Mouse (Mus musculus): ENCODE data around the gene Patl1.
"Not testable (repeated sequence)": the region's sequence is repeated elsewhere in the genome, so short reads cannot be mapped to it uniquely, and the experiment has no call there.

Patl1 gene

DNA sequence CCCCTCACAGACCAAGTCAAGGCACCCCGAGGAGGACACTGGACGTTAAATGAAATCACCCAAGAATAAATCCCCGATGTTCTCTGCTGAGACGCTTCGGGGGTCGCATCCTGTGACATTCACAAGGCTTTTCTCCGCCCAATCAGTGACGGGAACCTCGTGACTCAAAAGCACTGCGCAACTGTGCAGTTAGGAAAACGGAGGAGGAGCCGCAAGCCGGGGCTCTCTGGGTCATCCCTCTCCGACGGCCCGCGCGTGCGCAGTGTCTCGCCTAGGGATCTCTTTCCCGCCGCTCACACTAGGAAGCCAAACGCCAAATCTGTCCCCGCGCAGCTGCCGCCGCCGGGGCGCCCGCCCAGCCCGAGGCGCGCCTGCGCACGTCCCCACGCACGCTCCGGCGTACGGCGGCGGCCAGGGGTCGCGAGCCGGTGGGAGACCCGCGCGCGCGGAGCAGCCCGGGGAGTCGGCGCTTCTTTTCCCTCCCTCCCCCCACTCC is at the start of gene Patl1:
TSS of gene Patl1 (plus strand) at position 363 of the 496 bp plus-strand sequence.
- DNase-seq: peak; percentile 99

DNA sequence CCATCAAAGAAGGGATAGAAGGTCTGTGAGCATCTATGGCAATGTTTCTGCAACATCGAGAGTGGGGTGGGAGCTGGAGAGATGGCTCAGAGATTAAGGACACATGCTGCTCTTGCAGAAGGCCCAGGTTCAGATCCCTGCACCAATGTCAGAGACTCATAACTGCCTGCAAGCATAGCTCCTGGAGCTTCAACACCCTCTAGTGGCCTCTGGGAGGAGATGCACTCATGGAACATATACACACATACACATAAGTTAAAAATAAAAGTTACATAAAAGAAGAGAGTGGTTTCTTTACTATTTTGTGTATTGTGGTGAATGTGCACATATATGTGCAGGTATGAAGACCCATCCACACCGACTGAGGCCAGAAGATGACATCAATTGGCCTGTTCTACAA is 44.4 kb upstream of the Patl1 start:
- no peak for DNase-seq

DNA sequence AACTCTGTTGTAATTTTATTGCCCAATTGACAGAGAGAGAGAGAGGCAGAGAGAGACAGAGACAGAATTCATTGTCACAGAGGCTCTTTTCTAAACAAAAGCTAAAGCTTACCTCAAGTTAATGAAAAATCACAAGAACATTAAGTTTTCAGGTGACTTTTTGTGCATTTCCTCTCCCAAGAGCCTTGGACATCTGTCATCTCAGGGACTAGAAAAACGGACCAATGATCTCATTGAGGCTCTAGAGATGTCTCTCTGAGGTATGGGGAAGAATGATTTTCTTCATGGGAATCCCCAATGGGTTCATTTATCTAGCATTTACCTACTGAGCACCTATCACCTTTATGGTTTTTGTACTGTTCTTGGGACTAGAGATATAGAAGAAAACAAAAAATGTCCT is 37.2 kb upstream of the Patl1 start, which contains the start of gene Olfr1419:
TSS of gene Olfr1419 (minus strand) at position 101 of the 400 bp plus-strand sequence.
- no peak for DNase-seq

DNA sequence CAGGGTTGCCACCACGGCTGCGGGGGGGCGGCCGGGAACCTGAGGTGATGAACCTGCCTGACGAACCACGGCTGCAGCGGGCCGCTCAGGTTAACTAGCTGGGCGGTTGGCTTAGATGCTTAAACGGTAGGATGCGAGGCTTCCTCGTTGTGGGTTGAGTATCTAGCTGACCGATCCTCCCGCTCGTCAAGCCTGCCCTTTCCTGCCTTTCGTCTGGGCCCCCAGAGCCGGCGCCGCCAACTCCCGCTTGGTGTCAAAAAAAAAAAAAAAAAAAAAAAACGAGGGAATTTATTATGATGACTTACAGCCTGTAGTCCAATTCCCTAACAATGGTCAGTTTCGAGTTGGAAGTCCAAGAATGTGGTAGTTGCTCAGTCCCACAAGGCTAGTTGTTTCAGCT is 33.8 kb upstream of the Patl1 start:
- not testable (repeated sequence) for DNase-seq

DNA sequence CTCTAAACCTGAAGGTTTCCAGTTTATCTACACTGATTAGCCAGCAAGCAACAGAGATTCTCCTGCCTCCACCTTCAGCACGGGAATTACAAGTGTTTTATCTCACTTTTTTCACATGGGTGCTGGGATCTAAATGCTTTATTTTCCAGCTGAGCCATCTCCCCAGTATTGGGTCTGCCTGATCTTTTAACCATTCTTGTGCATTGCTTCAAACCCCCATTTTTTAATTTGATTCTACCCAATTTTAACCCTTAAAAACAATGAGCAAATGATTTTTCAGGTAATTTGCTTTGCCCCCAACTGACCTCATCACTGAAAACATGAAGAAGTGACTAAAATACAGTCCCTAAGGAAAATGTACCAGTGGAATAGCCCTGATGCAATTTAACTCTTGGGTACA is 25.9 kb upstream of the Patl1 start, which contains the start of gene Olfr1420:
TSS of gene Olfr1420 (plus strand) at position 301 of the 400 bp plus-strand sequence.
- DNase-seq: no peak

DNA sequence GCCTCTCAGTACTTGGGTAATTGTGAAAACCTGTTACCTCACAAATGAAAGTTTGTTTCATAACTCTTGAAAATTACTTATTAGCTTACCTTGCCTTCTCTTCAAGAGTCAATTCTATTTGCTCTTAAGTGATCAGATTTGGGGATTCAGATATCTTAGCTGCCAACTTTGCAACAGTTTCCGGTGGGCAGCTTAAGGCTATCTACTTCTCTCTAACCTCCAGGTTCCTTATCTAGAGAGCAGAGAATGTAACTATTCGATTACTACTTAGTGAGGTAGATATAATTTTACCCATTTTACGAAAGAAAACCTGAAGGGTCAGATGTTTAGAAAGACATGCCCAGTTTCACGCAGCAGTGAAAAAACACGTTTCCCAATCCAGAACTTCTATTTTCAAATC is 1.2 kb upstream of the Patl1 start:
- DNase-seq: no peak

DNA sequence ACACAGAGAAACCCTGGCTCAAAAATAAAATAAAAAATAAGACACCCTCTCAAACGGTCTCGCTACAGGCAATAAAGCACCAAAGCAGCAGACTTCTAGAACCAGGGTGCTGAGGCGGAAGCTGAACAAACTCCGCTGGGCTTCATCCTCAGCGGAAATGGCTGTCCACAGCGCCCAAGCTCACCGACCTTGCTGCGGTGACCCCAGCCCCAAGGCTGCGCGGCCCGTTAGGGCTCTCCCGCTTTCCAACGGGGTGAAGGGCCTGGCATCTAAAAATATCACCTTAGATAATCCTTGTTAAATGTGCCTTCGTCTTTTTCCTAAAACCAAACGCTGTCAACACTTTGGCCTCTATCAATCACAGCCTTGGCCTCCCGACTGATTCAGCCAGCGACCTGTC is 596 bp upstream of the Patl1 start:
- DNase-seq: peak in 1 of 2 experiments; percentile 56

DNA sequence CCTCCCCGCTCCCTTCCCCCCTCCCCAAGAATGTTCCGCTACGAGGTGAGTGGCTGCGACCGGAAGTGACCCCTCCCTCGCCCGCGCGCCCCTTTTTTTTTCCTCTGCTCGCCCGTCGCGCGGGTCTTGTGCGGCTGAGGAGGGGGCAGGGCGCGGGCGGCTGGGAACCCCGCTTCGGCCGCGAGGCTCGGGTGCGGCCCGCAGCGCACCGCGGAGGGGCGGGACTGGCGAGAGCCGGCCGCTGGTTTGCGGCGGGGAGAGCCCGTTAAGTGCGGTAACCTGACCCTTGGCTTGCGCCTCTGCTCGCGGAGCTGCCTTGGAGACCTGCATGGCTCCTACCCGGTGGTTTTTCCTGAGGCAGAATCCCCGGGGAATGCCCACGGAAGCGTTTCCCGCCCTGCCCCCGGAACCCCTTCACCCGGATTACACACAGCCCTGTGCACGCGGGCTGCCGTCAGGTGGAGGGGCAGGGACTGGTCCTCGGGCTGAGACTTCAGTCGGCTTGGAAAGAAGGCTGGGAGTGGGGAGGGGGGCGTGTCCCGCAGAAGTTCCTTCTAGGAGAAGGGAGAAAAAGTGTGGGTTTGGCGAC is 428 bp downstream of the Patl1 start:
- no peak for DNase-seq

DNA sequence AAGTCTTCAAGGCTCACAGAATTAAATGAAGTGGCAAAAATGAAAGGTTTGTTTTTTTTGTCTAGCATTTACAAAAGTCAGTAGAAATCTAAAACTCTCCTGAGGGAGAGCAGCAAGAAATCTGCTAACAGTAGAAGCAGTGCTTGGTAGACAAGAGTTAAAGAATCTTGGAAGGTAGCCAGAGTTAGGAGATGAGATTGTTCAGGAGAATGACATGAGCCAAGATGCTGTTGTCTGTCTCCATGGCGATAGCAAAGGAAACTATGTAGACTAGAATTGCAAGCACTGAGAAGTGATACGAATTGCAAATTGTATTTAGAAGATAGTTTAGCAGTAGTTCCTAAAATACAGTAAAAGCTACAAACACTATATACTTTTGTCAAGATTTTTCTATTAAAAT is 3.6 kb downstream of the Patl1 start:
- peak in 1 of 2 experiments; percentile 18 for DNase-seq

DNA sequence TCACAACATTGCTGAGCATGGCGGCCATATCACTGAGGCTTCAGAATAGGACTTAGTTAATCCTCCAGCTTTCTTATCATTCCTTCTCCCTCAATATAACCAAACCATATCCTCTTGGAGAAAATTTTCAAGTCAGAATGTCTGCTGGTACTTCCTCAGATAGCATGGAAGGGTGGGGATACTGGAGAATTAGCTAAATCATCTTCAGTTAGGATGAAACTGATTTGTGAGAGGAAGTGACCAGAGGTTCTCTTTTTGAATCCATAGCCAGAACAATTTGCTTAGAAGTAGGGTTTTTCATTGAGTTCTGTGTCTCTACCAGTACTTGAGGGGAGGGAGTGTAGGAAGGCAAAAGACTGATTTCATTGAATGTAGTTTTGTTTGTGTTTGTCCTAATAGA is 9.9 kb downstream of the Patl1 start:
- DNase-seq: no peak

DNA sequence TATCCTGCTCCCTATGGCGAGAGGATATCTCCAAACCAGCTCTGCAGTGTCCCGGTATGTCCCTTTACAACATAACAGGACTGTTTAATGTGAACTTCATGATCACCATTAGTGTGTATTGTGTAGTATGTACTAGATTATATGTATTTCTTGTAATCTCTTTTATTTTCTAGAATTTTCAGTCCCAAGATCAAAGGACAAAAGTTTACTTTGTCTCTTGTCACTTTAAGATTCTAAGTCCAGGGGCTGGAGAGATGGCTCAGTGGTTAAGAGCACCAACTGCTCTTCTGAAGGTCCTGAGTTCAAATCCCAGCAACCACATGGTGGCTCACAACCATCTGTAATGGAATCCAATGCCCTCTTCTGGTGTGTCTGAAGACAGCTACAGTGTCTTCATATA is 10.3 kb downstream of the Patl1 start:
- DNase-seq: not testable (repeated sequence)

DNA sequence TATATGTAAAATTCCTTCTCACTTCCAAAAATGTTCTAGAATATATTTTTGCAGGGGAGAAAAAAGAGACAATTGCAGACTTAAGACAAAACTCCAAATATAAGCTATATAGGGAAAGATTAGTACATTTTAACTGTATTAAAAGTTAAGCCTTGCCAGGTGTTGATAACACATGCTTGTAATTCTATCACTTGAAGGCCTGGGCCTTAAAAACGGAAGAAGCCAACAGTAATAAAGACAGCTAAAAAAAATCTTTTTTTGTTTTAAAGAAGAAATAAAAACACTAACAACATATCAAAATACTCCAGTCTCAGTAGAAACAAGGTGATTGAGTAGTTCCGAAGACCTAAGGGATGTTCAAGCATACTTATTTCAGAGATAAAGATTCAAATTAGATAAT is 14.2 kb downstream of the Patl1 start:
- DNase-seq: no peak

DNA sequence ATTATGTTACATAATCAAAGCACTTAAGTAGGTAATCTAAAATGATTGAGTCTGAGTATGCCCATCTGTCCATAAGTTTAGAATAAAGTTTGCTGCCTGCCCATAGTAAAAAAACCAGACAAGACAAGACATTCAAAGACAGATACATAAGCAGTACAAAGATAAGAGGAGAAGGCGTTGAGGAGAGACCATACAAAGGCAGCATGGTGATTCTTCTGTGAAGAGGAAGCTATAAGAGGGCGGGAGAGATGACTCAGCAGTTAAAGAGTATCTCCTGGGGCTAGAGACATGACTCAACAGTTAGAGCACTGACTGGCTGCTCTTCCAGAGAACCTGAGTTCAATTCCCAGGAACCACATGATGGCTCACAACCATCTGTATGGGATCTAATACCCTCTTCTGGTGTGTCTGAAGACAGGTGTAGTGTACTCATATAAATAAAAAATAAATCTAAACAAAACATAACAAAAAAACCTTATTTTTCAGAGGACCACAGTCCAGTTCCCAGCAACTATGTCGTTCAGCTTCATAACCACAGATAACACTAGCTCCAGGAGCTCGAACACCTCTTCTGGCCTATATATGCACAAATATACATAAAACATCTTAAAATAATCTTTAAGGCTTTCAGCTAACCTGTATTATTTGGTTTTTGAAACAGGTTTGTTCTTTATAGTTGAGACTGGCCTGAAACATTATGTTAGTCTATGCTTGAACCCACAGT is 16.0 kb downstream of the Patl1 start:
- no peak for DNase-seq

DNA sequence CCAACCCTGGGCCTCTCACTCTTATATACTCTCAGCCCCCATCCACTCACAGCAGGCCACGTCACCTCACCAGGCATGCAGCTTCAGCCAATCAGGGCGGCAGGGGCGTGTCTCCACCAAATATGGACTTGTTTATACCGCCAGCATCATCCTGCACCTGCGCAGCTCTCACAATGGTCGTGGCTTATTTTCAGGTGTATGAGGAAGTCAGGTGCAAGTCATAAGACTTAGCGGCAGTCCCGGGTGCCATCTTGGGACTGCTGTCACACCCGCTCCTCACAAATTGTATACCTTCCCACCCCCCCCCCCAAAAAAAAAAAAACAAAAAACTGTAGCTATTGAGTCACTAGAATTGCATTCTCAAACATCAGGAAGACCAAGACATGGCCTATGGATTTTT is 34.3 kb downstream of the Patl1 start:
- not testable (repeated sequence) for DNase-seq

DNA sequence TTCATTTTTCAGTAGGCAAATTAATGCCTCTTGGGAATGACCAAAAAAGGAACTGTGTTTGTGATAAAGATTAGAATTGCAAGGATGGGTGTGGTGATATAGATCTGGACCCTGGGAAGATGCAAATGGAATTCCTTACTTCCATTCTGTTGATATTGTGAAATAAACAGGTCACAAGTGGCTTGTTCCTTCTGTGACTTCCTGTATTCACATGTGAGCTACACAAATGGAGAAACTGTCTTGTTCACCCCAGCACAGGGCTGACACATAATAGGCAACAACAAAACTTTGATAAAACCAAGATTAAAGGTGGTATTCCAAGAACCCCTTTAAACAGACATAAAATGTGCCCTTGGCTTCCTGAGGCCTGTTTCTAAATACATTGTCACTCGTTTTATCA is 37.7 kb downstream of the Patl1 start:
- DNase-seq: no peak

DNA sequence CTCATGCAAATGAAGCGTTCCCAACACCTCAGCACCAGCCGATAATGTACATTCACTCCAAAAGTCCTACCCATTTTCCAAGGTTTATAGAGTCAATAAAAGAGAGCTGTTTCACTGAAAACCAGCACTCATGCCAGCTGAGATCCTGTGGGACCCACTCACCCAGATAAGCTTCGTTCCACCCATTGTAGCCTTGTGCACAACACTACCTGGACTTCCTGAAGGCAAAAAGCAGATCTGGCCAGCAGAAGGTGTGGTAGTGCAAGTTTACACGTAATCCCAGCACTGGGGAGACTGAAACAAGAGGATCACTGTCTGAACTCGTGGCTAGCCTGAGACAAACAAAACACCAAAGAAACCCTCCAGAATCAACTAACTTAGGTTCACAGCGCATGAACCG is 38.5 kb downstream of the Patl1 start:
- no peak for DNase-seq

DNA sequence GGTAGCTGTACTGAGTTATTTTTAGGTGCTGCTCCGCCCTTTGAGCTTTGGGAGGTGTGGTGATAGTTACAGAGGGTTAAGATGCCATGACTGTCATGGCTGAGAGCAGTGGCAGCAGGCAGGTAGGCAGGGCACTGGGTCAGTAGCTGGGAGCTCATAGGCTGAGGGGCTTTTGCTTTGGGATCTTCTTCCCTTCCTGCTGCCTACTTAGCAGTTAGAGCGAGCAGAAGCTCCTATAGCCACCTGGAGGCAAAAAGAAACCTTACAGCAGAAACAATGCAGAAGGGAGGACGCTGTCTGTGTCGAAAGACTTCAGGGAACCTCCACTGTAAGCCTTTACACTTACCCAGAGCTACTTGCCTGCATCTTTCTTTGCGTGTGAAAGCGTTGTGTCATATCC is 42.0 kb downstream of the Patl1 start:
- no peak for DNase-seq

DNA sequence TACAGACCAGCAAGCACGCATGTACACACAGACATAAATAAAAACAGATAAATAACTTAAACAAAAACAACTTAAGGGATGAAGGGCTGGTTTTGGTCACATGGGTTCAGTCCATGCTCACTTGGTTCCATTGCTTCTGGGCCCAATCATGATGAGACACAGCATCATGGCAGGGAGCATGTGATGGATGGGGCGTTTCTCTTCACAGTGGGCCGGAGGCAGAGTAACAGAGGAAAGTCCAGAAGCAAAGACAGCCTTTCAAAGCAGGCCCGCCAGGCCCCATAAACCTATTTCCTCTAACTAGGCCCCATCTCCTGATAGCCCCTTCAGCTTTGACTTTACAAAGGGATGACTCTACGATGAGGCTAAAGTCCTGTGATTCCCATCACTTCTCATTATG is 44.4 kb downstream of the Patl1 start:
- DNase-seq: no peak

DNA sequence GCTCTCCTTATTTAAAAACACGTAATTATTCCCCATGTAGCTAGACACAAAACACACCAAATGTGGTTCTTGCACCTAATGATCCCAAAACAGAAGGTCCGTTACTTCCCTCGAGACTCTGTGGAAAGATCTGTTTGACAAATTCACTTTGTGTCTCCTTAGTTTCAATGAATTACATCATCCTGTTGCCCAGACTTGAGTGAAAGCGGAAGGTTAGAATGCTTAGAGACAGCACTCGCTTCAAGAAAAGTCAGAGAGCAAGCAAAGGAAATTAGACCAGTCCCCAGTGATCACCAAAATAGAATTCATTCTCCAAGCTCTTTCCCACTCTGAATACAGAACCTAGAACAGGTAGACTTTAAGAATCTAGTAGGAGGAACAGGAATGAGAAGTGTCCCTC is 45.2 kb downstream of the Patl1 start:
- DNase-seq: no peak

DNA sequence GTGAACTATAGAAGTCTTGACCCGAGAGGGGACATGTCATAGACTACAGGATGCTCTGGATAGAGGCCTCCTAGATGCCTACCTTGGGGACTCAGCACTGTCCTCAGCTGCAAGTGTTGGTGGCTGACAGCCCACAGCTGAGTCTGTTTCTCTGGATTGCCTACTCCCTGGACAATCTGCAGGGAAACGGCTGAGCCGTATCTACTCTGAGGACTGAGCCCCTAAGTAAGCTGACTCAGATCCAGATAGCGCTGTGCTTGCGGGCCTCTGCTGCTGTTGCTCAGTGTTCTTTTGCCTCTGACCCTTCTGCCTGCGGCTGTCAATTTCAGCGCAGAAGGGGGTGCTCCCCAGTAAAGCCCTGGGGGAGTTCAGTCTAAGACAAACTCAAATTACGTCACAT is 45.6 kb downstream of the Patl1 start:
- DNase-seq: no peak

DNA sequence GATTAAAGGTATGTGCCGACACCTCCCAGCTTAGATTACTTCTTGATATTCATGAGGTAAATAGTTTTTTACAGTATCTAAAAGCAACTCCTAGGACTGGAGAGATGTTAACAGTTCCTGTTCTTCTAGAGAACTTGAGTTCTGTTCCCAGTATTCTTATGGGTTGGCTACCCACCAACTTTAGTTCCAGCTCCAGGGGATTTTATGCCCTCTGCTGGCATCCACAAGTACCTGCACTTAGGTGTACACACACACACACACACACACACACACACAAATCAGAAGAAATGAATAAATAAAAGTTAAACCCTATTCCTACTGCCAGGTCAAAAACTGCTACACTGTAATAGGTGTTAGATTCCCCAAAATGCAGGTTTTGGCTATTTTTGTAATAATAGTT is 52.1 kb downstream of the Patl1 start:
- peak in 1 of 2 experiments; percentile 16 for DNase-seq

DNA sequence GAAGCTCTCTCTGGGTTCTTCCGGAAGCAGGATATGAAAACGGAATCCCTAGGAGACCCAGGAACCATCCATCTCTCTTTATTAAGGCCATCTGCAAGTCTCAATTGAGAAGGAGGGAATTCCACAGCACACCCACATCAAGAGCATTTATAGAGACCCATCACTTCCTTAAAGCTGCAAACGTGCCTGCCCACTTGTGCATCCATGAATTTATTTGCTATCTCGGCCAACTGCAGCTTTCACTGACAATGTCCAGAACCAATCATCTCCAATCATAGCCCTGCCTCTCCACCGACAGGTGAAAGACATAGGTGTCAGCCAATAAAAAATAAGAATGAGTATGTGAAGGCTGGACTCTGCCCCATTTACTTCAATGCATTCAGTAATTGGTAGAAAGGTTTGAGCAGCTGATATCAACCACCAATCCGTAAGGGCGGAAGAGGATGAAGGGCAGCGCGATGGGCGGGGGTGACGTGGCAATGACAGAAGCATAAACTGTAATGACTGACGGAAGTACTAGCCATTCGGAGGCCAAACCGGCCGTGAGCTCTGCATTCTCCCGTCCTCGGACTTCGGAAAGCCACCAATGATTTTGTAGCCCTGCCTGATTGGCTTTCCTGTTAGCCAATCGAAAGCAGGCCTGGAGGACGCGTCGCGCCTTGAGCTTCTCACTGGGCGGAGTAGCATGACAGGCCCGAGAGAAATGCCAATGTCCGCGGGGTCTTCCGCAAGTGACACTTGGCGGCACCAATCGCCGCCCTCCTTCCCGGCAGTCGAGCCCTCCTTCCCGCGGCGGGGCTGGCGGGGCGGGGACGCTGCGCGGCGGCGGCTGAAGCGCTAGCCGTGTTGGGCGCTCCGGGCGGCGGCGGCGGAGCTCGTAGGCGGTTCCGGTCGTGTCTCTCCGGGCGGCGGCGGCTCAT is 53.1 kb downstream of the Patl1 start, which contains the start of gene Osbp:
TSS of gene Osbp (plus strand) at position 919 of the 920 bp plus-strand sequence.
- peak; percentile 99 for DNase-seq

DNA sequence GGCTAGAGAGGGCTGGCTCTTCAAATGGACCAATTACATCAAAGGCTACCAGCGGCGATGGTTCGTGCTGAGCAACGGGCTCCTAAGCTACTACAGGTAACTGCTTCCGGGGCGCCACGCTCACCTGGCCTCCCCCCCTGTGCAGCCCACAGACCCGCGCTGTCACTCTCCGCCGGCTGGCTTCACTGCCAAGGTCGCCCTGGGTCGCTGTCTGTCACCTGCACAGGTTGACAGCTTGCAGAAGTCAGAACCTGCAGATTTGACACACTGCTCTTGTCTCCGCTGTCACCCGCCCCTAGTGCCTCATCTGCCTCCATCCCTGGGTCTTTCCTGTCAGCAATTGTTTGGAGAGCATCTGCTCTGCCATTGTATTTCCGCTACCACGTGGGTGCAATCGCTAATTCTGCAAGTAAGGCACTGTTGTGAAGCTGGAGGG is 54.0 kb downstream of the Patl1 start:
- peak; percentile 71 to 74 for DNase-seq
